Mouse (Mus musculus) cerebellum, adult 9-10 months (tissue): Measurements from ENCODE around the gene Cdh1.
A peak's percentile ranks its signal among the peaks of the same experiment; 100 is the strongest.

Source experiments
- DNase-seq: peaks from one replicate; pipeline ENCODE4 v3.0.0; 2022

Cdh1 gene

DNA sequence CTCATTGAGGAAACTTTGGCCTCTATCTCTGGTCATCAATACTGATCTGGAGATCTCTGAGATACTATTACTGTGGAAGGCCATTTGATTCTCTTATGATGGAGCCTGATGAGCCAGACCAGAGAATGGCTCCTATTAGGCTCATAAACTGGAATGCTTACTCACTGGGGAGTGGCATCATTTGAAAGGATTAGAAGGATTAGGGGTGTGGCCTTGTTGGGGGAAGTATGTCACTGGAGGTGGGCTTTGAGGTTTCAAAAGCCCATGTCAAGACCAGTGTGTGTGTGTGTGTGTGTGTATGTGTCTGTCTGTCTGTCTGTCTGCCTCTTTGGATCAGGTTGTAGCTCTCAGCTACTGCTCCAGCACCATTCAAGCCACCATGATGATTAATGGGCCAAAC is 20.8 kb downstream of the Cdh1 start:
- no peak for DNase-seq

GRCm38 (mm10) chr8:106624743-106625142 is 21.6 kb downstream of the Cdh1 start:
- no peak for DNase-seq

DNA sequence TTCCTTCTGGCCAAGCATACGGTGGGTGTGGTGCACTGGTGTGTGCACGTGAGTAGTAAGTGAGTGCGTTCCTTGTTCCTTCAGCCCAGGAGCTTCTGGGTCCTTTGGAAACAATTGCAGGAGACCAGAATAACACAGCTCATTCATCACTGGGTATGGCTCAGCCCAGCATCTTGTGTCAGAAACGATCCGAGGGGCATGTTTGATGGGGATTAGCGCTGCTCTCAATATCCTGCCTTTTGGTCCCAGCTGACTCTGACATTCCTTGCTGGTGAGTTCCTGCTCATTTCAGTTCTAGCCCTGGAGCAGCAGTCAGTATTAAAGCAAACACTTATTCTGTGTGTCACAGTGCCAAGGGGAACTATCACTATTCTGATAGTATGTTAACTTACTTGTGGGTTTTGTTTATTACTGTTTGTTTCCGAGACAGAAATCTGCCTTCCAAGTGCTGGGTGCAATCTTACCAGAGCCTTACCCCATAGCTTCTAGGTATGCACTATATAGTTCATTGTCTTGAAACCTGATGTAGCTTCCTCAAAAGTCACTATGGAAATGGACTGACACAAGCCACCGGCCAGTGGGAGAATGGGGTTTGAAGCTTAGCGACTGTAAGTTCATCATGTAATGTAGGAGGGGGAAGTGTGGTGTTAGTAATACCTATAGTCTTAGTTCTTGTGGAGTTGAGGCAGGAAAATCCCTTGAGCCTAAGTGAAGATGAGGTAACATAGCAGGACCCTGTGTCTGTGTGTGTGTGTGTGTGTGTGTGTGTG is 23.1 kb downstream of the Cdh1 start:
- no peak for DNase-seq

- DNase-seq = no peak
Observed at GRCm38 (mm10) chr8:106628291-106628964, 25.3 kb downstream of the Cdh1 start.

DNA sequence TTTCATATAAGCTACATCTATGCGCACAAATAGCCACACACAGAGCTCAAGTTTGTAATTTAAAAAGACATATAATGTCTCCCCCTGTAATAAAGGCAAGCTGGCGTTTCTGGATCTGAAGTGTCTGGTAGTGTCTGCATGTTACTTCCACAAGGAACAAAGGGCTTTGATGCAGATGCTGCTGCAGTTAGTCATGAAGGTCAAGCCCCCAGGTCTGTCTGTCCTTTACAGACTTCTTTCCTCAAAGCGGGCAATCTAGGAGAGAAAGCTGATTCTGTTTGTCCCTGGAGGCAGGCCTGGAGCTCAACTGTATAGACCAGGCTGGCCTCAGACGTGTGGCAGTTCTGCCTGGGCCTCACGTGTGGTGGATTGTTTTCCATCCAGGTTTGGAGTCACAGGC is 26.3 kb downstream of the Cdh1 start:
- no peak for DNase-seq

GRCm38 (mm10) chr8:106631904-106632303 is 28.8 kb downstream of the Cdh1 start:
- no peak for DNase-seq

DNA sequence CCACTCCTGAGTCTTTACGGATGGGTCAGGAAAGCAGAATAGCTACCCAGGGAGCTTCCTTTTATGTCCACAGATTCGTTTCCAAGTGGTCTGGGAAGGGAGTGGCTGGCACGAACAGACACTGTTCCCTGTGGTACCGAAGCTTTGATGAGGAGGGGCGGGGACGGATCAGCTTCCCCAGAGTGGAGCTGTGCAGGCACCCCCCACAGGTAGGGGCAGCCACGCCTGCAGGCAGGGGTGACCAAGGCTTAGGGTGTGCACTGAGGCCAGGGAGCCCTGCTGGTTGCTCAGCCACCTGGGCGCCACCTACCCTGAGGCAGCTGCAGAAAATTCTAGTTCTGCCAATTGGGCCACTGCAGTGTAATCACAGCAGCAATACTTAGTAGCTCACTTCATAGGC is 29.5 kb downstream of the Cdh1 start:
- no peak for DNase-seq

DNA sequence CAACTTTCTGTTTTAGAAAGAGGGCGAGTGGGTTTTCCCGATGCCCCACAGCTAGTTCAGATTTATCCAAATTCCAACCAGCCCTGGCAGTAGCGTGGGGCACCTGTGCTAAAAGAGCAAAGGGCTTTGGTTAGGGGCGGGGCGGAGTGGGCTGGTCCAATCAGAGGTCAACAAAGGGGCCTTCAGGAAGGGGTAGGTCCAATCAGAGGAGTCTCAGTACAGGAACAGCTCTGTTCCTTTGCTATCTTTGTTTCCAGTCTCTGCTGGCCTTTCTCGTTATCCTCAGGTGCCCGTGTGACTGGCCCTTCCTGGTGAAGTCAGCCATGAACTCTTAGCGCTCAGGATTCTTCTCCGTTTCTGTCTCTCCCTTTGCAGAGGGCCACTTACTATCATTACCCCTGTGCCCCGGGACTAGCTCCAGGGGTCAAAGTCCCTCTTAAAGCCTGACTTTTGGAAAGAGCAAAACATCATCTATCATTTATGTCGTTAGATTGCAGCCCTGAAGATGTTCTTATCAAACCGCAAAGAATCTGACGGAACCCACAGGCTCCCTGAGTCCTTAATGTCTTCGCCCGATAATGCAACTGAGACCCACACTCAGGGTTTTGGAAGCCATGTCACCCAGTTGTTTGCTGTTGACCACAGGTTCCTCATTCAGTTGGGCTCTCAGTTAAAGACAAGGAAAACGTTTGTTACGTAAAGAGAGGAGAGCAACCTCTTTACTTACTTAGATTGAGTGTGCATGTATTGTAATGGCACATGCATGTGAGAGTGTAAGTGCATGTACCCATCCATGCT is 30.4 kb downstream of the Cdh1 start:
- DNase-seq = no peak

DNA sequence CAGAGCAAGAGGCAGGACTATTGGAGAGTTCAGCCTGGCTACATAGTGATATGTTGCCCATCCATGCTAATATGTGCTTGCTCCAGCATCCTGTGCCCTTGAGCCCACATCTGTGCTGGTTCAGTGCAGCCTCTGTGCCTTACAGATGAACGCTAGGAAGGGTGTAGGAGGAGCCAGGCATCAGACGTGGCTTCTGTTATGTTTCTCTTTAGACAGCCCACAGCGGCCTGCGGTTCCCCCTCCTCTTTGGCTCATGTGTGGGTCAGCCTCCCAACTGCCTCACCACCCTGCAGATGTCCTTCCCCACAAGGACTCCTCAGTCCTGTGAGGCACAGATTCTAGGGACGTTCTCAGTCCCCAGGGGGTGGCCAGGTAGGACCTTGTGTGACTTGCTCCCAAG is 32.1 kb downstream of the Cdh1 start:
- DNase-seq = no peak

DNA sequence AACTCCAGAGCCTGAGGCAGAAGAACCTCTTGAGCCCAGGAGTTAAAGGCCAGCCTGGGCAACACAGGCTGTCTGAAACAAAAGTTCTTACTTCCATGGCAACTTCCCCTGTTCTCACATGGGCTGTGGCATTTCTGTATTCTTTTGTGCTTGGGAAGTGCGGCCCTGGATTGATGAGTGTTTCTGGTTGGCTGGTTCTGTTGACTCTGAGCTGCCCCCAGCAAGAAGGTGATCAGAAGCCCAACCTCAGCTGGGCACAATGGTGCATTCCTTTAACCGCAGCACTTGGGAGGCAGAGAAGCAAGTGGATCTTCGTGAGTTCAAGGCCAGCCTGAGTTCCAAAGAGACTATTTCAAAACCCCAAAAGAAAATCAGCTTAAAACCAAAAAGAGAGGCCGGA is 34.3 kb downstream of the Cdh1 start:
- no peak for DNase-seq

- DNase-seq = no peak
Observed at GRCm38 (mm10) chr8:106638768-106639295, 35.7 kb downstream of the Cdh1 start.

DNA sequence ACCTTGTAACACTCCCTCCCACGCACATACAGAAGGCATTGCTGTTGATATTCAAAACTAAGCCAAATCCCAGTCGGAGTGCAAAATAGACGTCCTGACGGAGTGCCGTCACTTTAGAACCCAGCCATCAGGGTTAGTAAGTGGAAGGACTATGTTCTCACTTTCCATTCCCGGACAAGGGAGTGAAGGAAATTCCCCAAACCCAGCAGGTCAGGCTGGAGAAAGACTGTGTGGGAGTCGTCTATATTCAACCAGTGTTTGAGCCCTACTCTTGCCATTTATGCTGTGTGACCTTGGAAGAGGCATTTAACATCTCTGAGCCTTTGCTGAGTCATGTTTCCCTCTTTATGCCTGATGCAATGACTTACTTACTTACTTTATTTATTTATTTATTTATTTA is 37.1 kb downstream of the Cdh1 start:
- DNase-seq = no peak

- DNase-seq = no peak
Observed at GRCm38 (mm10) chr8:106640921-106641320, 37.8 kb downstream of the Cdh1 start.

DNA sequence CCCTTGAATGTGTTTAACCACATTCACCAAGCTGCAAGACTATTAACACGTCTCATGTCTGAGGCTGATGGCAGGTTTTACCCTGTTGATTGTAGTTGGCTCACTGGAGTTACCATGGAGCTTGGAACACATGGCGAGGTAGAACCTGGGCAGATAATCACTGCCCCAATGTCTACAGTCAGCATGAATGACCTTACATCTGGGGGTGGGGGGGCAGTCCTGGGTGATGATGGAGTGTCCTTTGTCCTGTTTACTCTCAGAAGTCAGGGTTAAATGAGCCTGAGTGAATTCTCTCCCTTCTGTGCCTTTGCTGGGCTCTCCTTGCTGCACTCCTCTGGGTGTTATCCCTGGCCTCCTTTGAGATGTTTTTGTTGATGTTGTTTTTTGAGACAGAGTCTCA is 39.0 kb downstream of the Cdh1 start:
- DNase-seq = no peak

DNA sequence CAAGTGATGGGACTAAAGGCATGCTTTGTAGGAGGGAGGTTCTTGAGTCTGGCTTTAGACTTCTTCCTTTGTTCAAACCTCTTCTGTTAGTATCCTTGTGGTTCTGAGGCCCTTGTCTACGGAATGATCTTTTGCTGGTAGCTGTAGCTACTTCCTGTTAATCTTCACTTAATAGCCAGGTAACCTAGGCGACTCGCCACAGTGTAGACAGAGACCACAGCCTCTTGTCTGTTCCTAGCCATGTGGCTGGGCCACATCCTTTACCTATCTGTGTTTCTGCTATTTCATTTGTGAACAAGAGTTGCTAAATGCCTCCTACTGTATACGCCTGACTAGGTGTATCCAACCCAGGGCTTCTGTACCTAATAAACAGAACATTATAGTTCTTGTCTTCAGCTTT is 39.9 kb downstream of the Cdh1 start:
- DNase-seq = no peak

GRCm38 (mm10) chr8:106644957-106645356 is 41.8 kb downstream of the Cdh1 start:
- DNase-seq = no peak

GRCm38 (mm10) chr8:106646153-106646552 is 43.0 kb downstream of the Cdh1 start:
- no peak for DNase-seq

DNA sequence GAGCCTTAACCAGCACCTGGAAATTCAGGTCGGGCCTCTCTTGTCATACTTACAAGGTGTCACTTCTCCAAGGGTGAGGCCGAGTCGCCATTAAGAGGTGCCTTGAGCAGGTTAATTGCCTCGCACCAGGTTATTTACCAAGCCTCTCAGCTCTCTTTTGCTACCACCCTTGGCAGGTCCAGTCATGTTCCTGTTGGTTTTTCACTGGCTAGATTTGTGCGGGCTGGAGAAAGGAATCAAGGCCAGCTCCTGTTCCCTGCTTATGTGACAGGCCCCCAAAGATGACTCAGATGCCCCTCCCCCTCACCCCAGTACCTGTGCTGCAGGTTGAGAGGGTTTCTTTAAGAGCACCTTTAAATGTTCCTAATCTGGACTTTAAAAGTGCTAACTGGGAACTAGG is 43.6 kb downstream of the Cdh1 start:
- no peak for DNase-seq

GRCm38 (mm10) chr8:106647387-106647786 is 44.2 kb downstream of the Cdh1 start:
- peak; percentile 76 for DNase-seq

DNA sequence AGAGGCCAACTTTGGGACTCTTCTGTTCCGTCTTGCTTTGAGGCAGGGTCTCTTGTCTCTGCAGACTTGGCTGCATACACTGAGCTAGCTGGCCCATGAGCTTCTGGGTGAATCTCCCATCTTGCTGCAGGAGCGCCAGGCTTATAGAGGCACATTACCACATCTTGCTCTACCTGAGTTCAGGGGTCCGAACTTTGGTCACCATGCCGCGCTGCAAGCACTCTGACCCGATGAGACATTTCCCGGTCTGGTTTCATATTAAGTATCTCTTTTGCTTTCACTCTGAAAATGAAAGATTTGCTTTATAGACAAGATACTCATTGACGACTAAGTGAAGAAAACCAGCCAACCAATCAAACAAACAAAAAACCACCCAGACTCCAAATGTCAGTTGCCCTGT is 45.3 kb downstream of the Cdh1 start:
- no peak for DNase-seq

- no peak for DNase-seq
Observed at GRCm38 (mm10) chr8:106651994-106652393, 48.8 kb downstream of the Cdh1 start.

- no peak for DNase-seq
Observed at GRCm38 (mm10) chr8:106656046-106656445, 52.9 kb downstream of the Cdh1 start.

GRCm38 (mm10) chr8:106672786-106673185 is 69.6 kb downstream of the Cdh1 start:
- DNase-seq = no peak

DNA sequence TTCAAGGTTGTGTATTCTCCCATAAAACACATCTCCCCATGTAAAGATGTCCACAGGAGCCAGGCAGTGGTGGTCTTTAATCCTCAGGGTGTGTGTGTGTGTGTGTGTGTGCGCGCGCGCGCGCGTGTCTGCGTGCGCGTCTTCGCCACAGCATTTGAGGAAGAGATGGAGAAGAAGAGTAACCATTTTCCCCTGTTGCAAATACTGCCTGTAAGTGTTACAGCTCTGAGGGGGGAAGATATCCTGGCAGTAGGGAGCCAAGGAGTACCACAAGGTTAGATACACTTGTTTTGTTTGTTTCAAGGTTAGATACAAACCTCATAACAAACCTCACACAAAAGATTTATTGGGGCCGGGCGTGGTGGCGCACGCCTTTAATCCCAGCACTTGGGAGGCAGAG is 71.2 kb downstream of the Cdh1 start:
- no peak for DNase-seq
